Mouse (Mus musculus): ENCODE data around the gene Ip6k2.
A peak's percentile ranks its signal among the peaks of the same experiment; 100 is the strongest.

The Ip6k2 gene

GRCm38 (mm10) chr9:108783548-108784463 is at the start of gene Ip6k2:
Gene Ip6k2, plus strand, starts transcription at chr9:108783796.
- DNase-seq (ENCODE audit: low read depth, low spot score): peak; percentile 93

GRCm38 (mm10) chr9:108734626-108735025 is 49.0 kb upstream of the Ip6k2 start:
- DNase-seq (ENCODE audit: low read depth, low spot score): no peak

GRCm38 (mm10) chr9:108739239-108739638 is 44.4 kb upstream of the Ip6k2 start:
- DNase-seq (ENCODE audit: low read depth, low spot score): no peak

- DNase-seq (ENCODE audit: low read depth, low spot score): no peak
Measured at GRCm38 (mm10) chr9:108740062-108740461, 43.5 kb upstream of the Ip6k2 start.

- no peak for DNase-seq (ENCODE audit: low read depth, low spot score)
Measured at GRCm38 (mm10) chr9:108742048-108742447, 41.5 kb upstream of the Ip6k2 start.

GRCm38 (mm10) chr9:108746876-108747499 is 36.6 kb upstream of the Ip6k2 start:
- DNase-seq (ENCODE audit: low read depth, low spot score): no peak

- no peak for DNase-seq (ENCODE audit: low read depth, low spot score)
Measured at GRCm38 (mm10) chr9:108747694-108748093, 35.9 kb upstream of the Ip6k2 start.

- DNase-seq (ENCODE audit: low read depth, low spot score): no peak
Measured at GRCm38 (mm10) chr9:108748600-108749183, 34.9 kb upstream of the Ip6k2 start.

- no peak for DNase-seq (ENCODE audit: low read depth, low spot score)
Measured at GRCm38 (mm10) chr9:108750616-108751015, 33.0 kb upstream of the Ip6k2 start.

GRCm38 (mm10) chr9:108752142-108752920 is 31.3 kb upstream of the Ip6k2 start:
- no peak for DNase-seq (ENCODE audit: low read depth, low spot score)

GRCm38 (mm10) chr9:108753326-108753725 is 30.3 kb upstream of the Ip6k2 start:
- peak; percentile 26 for DNase-seq (ENCODE audit: low read depth, low spot score)

- no peak for DNase-seq (ENCODE audit: low read depth, low spot score)
Measured at GRCm38 (mm10) chr9:108753976-108754375, 29.6 kb upstream of the Ip6k2 start.

GRCm38 (mm10) chr9:108754423-108754822 is 29.2 kb upstream of the Ip6k2 start:
- DNase-seq (ENCODE audit: low read depth, low spot score): no peak

- no peak for DNase-seq (ENCODE audit: low read depth, low spot score)
Measured at GRCm38 (mm10) chr9:108757406-108757805, 26.2 kb upstream of the Ip6k2 start.

- DNase-seq (ENCODE audit: low read depth, low spot score): no peak
Measured at GRCm38 (mm10) chr9:108759121-108759520, 24.5 kb upstream of the Ip6k2 start.

- DNase-seq (ENCODE audit: low read depth, low spot score): no peak
Measured at GRCm38 (mm10) chr9:108759805-108760204, 23.8 kb upstream of the Ip6k2 start.

GRCm38 (mm10) chr9:108761561-108761960 is 22.0 kb upstream of the Ip6k2 start:
- DNase-seq (ENCODE audit: low read depth, low spot score): no peak

GRCm38 (mm10) chr9:108764971-108765370 is 18.6 kb upstream of the Ip6k2 start:
- no peak for DNase-seq (ENCODE audit: low read depth, low spot score)

- DNase-seq (ENCODE audit: low read depth, low spot score): no peak
Measured at GRCm38 (mm10) chr9:108776614-108777013, 7.0 kb upstream of the Ip6k2 start.

GRCm38 (mm10) chr9:108777276-108777675 is 6.3 kb upstream of the Ip6k2 start:
- no peak for DNase-seq (ENCODE audit: low read depth, low spot score)

- no peak for DNase-seq (ENCODE audit: low read depth, low spot score)
Measured at GRCm38 (mm10) chr9:108780959-108781358, 2.6 kb upstream of the Ip6k2 start.

GRCm38 (mm10) chr9:108781891-108782290 is 1.7 kb upstream of the Ip6k2 start:
- no peak for DNase-seq (ENCODE audit: low read depth, low spot score)

Measured in brain, embryonic 18.5 days (tissue).